Mouse (Mus musculus) NIH3T3 (cell line): Measurements from ENCODE around the gene Asic2.
A peak's percentile ranks its signal among the peaks of the same experiment; 100 is the strongest.

Experiments used
- DNase-seq: peaks from one replicate; pipeline ENCODE4 v3.0.0-alpha.2; 2012; ENCODE audit warnings: low read depth

The Asic2 gene

GRCm38 (mm10) chr11:81163056-81163455 lies 805.2 kb downstream of the Asic2 start:
- no peak for DNase-seq

GRCm38 (mm10) chr11:81153841-81154240 lies 814.4 kb downstream of the Asic2 start:
- DNase-seq, result no peak

- no peak for DNase-seq
Observed at GRCm38 (mm10) chr11:81153161-81153840, 815.0 kb downstream of the Asic2 start.

GRCm38 (mm10) chr11:81152460-81153160 lies 815.6 kb downstream of the Asic2 start:
- no peak for DNase-seq

GRCm38 (mm10) chr11:81152021-81152385 lies 816.3 kb downstream of the Asic2 start:
- no peak for DNase-seq

GRCm38 (mm10) chr11:81151286-81152020 lies 816.8 kb downstream of the Asic2 start:
- DNase-seq, result no peak

- no peak for DNase-seq
Observed at GRCm38 (mm10) chr11:81150621-81151020, 817.6 kb downstream of the Asic2 start.

- DNase-seq, result no peak
Observed at GRCm38 (mm10) chr11:81148423-81148822, 819.8 kb downstream of the Asic2 start.

GRCm38 (mm10) chr11:81146574-81147157 lies 821.6 kb downstream of the Asic2 start:
- DNase-seq, result no peak

GRCm38 (mm10) chr11:81135141-81135540 lies 833.1 kb downstream of the Asic2 start:
- DNase-seq, result no peak

- DNase-seq, result no peak
Observed at GRCm38 (mm10) chr11:81133950-81134349, 834.3 kb downstream of the Asic2 start.

- DNase-seq, result no peak
Observed at GRCm38 (mm10) chr11:81132669-81133068, 835.6 kb downstream of the Asic2 start.

- DNase-seq, result no peak
Observed at GRCm38 (mm10) chr11:81124363-81124762, 843.9 kb downstream of the Asic2 start.

GRCm38 (mm10) chr11:81120024-81120576 lies 848.2 kb downstream of the Asic2 start:
- no peak for DNase-seq

- DNase-seq, result no peak
Observed at GRCm38 (mm10) chr11:81118055-81118454, 850.2 kb downstream of the Asic2 start.

- peak; percentile 82 for DNase-seq
Observed at GRCm38 (mm10) chr11:81115666-81116065, 852.6 kb downstream of the Asic2 start.

GRCm38 (mm10) chr11:81111626-81112025 lies 856.6 kb downstream of the Asic2 start:
- DNase-seq, result no peak

GRCm38 (mm10) chr11:81110049-81110448 lies 858.2 kb downstream of the Asic2 start:
- DNase-seq, result no peak

- no peak for DNase-seq
Observed at GRCm38 (mm10) chr11:81106949-81107348, 861.3 kb downstream of the Asic2 start.

GRCm38 (mm10) chr11:81100829-81101228 lies 867.4 kb downstream of the Asic2 start:
- DNase-seq, result peak; percentile 17

- DNase-seq, result peak; percentile 78
Observed at GRCm38 (mm10) chr11:81096011-81096410, 872.2 kb downstream of the Asic2 start.

GRCm38 (mm10) chr11:81094581-81094980 lies 873.7 kb downstream of the Asic2 start:
- no peak for DNase-seq
